Comparison of ENCODE assay signal across 8 mouse cellular contexts in the genomic region with DNA sequence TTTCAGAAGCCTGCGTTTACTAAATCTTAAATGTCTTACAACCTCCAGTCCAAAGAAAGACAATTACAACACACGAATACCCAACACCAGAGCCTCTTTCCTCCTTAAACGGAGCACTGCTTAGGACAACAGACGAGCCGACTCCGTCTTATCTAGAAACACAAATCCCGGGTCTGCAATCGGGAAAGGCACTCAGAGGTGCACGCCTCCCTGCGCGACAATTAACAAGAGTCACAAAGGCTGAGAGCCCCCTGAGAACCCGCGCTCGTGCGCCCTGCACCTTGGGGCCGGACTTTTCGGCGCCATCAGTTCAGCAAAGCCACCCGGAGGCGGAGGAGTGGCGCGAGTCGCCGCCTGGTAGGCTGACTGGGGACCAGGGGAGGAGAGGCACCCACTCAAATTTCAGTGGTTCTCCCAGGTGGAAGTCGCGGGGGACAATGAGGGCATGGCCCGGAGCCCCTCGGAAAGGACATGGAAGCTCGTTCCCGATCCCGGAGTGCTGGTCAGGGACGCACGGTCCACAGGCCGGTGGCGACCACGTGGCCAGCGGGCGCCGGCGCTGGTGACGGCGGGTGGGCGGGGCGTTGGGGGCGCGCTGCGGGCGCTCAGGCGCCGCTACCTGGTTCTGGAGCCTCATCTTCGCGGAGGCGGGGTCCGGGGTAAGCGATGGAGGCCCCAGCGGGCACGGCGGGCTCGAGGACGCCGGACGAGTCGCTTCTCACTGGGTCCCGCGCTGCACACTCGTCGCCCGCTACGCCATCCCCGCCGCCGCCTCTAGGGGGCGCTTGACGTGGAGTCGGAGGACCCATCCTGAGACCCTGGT. TPM values are rescaled to one million over a fixed set of nuclear protein-coding genes. Genes with fewer than 3 reads are reported as not detected.
DNase-seq lines count a peak whose midpoint lies in the region; ATAC-seq and TF ChIP-seq lines count a peak whose summit lies in the region.

A gene (minus strand): TSS at position 732 of the 823 bp plus-strand sequence.

- H3K4me3 ChIP-seq in forebrain, postnatal 0 days (ENCODE audit: low read depth, low read length) = peak within 1 kb of the TSS; percentile 86
- peak within 1 kb of the TSS; percentile 69 for H3K4me3 ChIP-seq in hindbrain, embryonic 11.5 days (ENCODE audit: low read depth, low read length)
- peak within 1 kb of the TSS; percentile 68 for H3K4me3 ChIP-seq in lung, embryonic 16.5 days (ENCODE audit: low read length)

- TF ChIP-seq CTCF in forebrain, postnatal 0 days (IDR thresholded peaks at IDR 0.05; ENCODE audit: low read depth) = peak; percentile 94

- H3K36me3 ChIP-seq in forebrain, postnatal 0 days (ENCODE audit: insufficient read depth) = no peaks in the 10 kb centered on the region
- H3K36me3 ChIP-seq in hindbrain, embryonic 11.5 days (ENCODE audit: control insufficient read depth, insufficient read depth, low read length) = no peaks in the 10 kb centered on the region
- no peaks in the 10 kb centered on the region for H3K36me3 ChIP-seq in lung, embryonic 16.5 days (ENCODE audit: control insufficient read depth, insufficient read depth, low read length)

- peak within 1 kb of the TSS; percentile 71 for H3K4me2 ChIP-seq in forebrain, postnatal 0 days (ENCODE audit: low read depth)
- peak within 1 kb of the TSS; percentile 67 for H3K4me2 ChIP-seq in hindbrain, embryonic 11.5 days (replicated peaks; ENCODE audit: low read depth, low read length)
- H3K4me2 ChIP-seq in lung, embryonic 16.5 days (ENCODE audit: low read depth, low read length) = peak within 1 kb of the TSS; percentile 93

- H3K9me3 ChIP-seq in forebrain, postnatal 0 days (ENCODE audit: low read length) = no peaks in the 10 kb centered on the region
- no peaks in the 10 kb centered on the region for H3K9me3 ChIP-seq in hindbrain, embryonic 11.5 days (ENCODE audit: control insufficient read depth, low read length)
- no peaks in the 10 kb centered on the region for H3K9me3 ChIP-seq in lung, embryonic 16.5 days (ENCODE audit: control insufficient read depth, low read length)

- peak within 1 kb of the TSS; percentile 81 for H3K27ac ChIP-seq in forebrain, postnatal 0 days (ENCODE audit: low read depth, low read length)
- peak within 1 kb of the TSS; percentile 80 for H3K27ac ChIP-seq in hindbrain, embryonic 11.5 days (ENCODE audit: low read depth, low read length)
- H3K27ac ChIP-seq in lung, embryonic 16.5 days (ENCODE audit: low read length) = no peak within 1 kb of the TSS

- H3K4me1 ChIP-seq in forebrain, postnatal 0 days (ENCODE audit: insufficient read depth) = peaks cover 6% of the 10 kb centered on the region; the same call in 1 of the 2 replicates
- H3K4me1 ChIP-seq in hindbrain, embryonic 11.5 days (replicated peaks; ENCODE audit: control insufficient read depth, insufficient read depth, low read length) = no peaks in the 10 kb centered on the region
- peaks cover 3% of the 10 kb centered on the region; the same call in 1 of the 2 replicates for H3K4me1 ChIP-seq in lung, embryonic 16.5 days (replicated peaks; ENCODE audit: control insufficient read depth, insufficient read depth, low read length)

- 3% methylated on average over 75 of the region's 75 CpGs for WGBS in forebrain, postnatal 0 days
- under 1% methylated on average over 70 of the region's 75 CpGs for WGBS in hindbrain, embryonic 11.5 days
- under 1% methylated on average over 68 of the region's 75 CpGs for WGBS in lung, embryonic 16.5 days

- H3K9ac ChIP-seq in forebrain, postnatal 0 days = peak within 1 kb of the TSS; percentile 84
- peak within 1 kb of the TSS; percentile 84 for H3K9ac ChIP-seq in hindbrain, embryonic 11.5 days (ENCODE audit: low read depth, low read length)
- peak within 1 kb of the TSS; percentile 63 for H3K9ac ChIP-seq in lung, embryonic 16.5 days (ENCODE audit: low read length)

- peak; percentile 70 for DNase-seq in MN1 (ENCODE audit: low spot score)
- DNase-seq in cerebellum, adult 18-20 months = peak; percentile 64 to 80
- DNase-seq in forebrain, postnatal 0 days = peak; percentile 89
- DNase-seq in hindbrain, embryonic 11.5 days (ENCODE audit: low spot score) = peak; percentile 95
- peak; percentile 49 for DNase-seq in layer of hippocampus, adult 9-11 months
- DNase-seq in retina, postnatal 7 days (ENCODE audit: low read depth, low spot score) = peak; percentile 48
- DNase-seq in urinary bladder, postnatal 10 days (ENCODE audit: low spot score) = peak; percentile 10

- ATAC-seq in forebrain, postnatal 0 days = peak; percentile 95
- peak; percentile 96 for ATAC-seq in hindbrain, embryonic 11.5 days (ENCODE audit: low FRiP score)
- peak; percentile 96 for ATAC-seq in lung, embryonic 16.5 days (ENCODE audit: low read depth)

- H3K27me3 ChIP-seq in forebrain, postnatal 0 days (ENCODE audit: insufficient read depth, low read length) = no peaks in the 10 kb centered on the region
- no peaks in the 10 kb centered on the region for H3K27me3 ChIP-seq in hindbrain, embryonic 11.5 days (ENCODE audit: control insufficient read depth, insufficient read depth, low read length)
- H3K27me3 ChIP-seq in lung, embryonic 16.5 days (ENCODE audit: control insufficient read depth, insufficient read depth, low read depth, low read length) = no peaks in the 10 kb centered on the region

RNA-seq across cellular contexts. Expression of the gene that starts here (rescaled TPM):
- total RNA-seq in forebrain, postnatal 0 days (2014; rRNA removed) = 91.4 and 108 TPM in 2 replicates
- 160 and 200 TPM in 2 replicates for polyA plus RNA-seq in forebrain, postnatal 0 days (2015; fragmentation: Nextera tagmentation; extraction: Ambion mirVana)
- polyA plus RNA-seq in hindbrain, embryonic 11.5 days (2014; fragmentation: Nextera tagmentation; extraction: Ambion mirVana) = 325 and 335 TPM in 2 replicates
- 2.8 and 3.0 TPM in 2 replicates for polyA plus RNA-seq in lung, embryonic 16.5 days (2015; fragmentation: Nextera tagmentation; extraction: Ambion mirVana)

Comparison
In these comparisons a context has a peak if more than half of its experiments do, and no peak if none do; other contexts are left out.
1. RNA of the gene that starts here (polyA plus RNA-seq): 325 to 335 TPM in hindbrain, embryonic 11.5 days and 160 to 200 TPM in forebrain, postnatal 0 days; 2.8 to 3.0 TPM in lung, embryonic 16.5 days; every median in the first group is over 10 times any median in the second.
2. DNase-seq: peak in every context shown above with its lines; median percentile 95 in hindbrain, embryonic 11.5 days; 89 in forebrain, postnatal 0 days; 72 in cerebellum, adult 18-20 months; 70 in MN1; 49 in layer of hippocampus, adult 9-11 months; 48 in retina, postnatal 7 days; 10 in urinary bladder, postnatal 10 days.
3. Peak in every context shown above with its lines, with median percentiles within 50 percentile points of each other: ATAC-seq, H3K4me2 ChIP-seq, H3K4me3 ChIP-seq and H3K9ac ChIP-seq.